Comparison of ENCODE assay signal across 24 mouse cellular contexts in the genomic region with DNA sequence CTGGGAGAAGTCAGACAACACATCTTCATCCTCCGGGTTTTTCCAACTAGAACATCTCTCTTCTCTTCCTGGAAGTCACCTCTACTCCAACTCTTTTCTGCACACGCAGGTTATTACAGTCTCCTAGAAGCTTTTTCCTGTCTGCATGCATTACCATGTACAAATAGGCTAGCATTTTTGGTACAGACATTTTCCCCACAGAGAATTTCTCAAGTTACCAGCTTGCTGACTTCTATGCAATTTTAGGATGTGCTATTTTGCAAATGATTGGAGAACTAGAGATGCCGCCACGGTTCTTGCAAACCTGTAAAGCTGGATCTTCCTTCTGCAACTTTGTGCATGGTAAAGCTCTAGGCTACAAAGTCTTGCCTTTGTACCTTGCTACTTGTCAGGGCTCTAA.
"Had no signal": no experiment of that assay in that cellular context is flagged by ENCODE, and none has a peak within 500 bp of the region (broad histone marks: within the 10 kb centered on the region; RNA-seq: fewer than 3 reads in every experiment).

No protein-coding gene starts in this region.

- DNase-seq: gastrocnemius, postnatal 14 days; gastrocnemius, postnatal 36 days; heart, adult 11 months; heart, adult 2 months; heart, postnatal 14 days; heart, postnatal 36 days; kidney, adult 11 months; kidney, adult 2 months; kidney, adult 9 months; kidney, postnatal 14 days; kidney, postnatal 36 days; layer of hippocampus, adult 9-11 months; layer of hippocampus, postnatal 36 days had no signal

- H3K4me1 ChIP-seq: heart, embryonic 13.5 days; heart, embryonic 15.5 days; hindbrain, embryonic 15.5 days; kidney, embryonic 15.5 days; limb, embryonic 13.5 days; limb, embryonic 15.5 days; liver, embryonic 12.5 days had no signal

- H3K27ac ChIP-seq: heart, adult 2 months; heart, embryonic 13.5 days; heart, embryonic 15.5 days; hindbrain, embryonic 13.5 days; hindbrain, embryonic 15.5 days; hindbrain, postnatal 0 days; kidney, embryonic 15.5 days; kidney, postnatal 0 days; limb, embryonic 13.5 days; limb, embryonic 15.5 days; liver, embryonic 12.5 days; liver, embryonic 14.5 days had no signal

- H3K4me3 ChIP-seq: heart, adult 2 months; heart, embryonic 13.5 days; heart, embryonic 15.5 days; hindbrain, embryonic 13.5 days; hindbrain, embryonic 15.5 days; kidney, embryonic 15.5 days; limb, embryonic 13.5 days; limb, embryonic 15.5 days; liver, embryonic 12.5 days had no signal
